Mouse (Mus musculus) thymus, postnatal 4 days (tissue): ENCODE results near the gene Rrbp1.

Experiments
- DNase-seq: peaks from one replicate; pipeline ENCODE4 v3.0.0; 2021

The Rrbp1 gene

DNA sequence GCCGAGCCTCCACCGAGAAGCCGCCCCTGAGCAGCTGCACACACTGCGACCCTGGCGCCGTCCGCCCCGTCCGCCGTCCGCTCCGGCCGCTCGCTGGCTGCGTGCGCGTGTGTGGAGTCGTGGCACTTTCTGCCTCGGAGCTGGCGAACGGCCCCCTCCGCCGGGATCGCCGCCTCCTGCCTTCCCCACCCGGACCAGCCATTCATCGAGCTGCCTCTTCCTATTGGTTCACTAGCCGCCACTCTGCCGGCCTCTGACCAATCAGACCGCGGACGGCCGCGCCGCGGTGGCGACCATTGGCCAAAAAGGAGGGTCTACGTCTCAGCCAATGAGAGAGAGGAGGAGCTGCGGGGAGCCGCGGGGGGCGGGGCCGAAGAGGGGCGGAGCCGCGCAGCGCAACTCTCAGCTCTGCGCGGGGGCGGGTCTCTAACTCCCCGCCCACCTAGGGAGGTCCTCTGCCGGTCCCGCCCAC is at the start of gene Rrbp1:
TSS of gene Rrbp1 (minus strand) at position 184 of the 472 bp plus-strand sequence.
- peak; percentile 99 for DNase-seq

DNA sequence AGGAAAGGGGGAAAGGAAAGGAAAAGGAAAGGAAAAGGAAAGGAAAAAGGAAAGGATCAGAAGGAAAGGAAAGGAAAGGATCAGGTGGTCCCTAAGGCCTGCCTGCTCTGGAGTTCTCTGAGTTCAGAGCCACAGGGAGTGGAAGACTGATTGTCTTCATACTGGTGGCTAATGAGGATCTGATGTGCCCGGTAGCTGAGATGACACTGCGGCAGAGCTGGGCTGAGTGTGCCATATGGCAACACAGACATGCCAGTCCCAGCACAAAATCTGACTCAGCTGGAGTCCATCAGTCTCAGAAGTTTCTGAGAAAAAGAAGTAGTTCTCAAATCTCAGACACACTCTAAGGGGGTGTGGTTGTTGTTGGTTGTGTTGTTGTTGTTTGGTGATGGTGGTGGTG is 46.7 kb upstream of the Rrbp1 start:
- no peak for DNase-seq

- DNase-seq, result no peak
Measured at GRCm38 (mm10) chr2:144052410-144053065, 41.5 kb upstream of the Rrbp1 start.

DNA sequence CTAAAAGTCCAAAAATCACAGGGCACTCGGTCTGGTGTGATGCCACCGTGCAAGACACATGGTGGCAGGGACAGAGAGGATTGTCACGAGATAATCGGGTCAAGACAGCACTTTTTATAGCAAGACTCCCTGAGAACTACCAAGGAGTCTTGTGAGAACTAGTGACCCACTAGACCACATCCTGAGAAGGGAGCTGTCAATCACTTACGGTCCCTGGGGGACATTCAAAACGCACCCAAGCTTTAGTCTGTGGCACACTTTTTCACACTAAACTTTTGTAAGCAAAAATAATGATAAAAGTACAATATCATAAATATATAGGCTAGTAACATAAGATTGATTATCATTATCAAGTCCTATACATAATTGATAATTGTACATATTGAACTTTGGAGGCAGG is 39.8 kb upstream of the Rrbp1 start:
- no peak for DNase-seq

GRCm38 (mm10) chr2:144050146-144050680 is 39.1 kb upstream of the Rrbp1 start:
- DNase-seq, result no peak

- DNase-seq, result no peak
Measured at GRCm38 (mm10) chr2:144046916-144047315, 35.9 kb upstream of the Rrbp1 start.

- DNase-seq, result no peak
Measured at GRCm38 (mm10) chr2:144045756-144046560, 34.9 kb upstream of the Rrbp1 start.

DNA sequence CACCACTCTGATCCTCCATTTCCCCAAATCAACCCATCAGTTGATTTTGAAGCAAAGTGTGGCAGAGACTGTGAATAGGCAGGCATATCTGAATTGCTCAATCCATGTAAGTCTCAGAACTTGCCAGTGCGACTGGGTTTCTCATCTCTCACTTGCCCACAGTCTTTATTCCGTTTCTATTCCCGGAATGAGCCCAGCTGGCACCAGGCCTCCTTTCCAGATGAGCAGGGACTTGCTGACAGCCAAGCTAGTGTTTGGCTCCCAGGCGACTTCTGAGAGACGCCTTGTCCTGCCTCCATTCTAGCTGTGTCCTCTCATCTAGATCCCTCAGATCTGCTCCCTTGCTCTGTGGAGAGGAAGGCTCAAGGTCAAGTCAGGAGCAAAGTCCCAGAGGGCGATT is 33.7 kb upstream of the Rrbp1 start:
- no peak for DNase-seq

DNA sequence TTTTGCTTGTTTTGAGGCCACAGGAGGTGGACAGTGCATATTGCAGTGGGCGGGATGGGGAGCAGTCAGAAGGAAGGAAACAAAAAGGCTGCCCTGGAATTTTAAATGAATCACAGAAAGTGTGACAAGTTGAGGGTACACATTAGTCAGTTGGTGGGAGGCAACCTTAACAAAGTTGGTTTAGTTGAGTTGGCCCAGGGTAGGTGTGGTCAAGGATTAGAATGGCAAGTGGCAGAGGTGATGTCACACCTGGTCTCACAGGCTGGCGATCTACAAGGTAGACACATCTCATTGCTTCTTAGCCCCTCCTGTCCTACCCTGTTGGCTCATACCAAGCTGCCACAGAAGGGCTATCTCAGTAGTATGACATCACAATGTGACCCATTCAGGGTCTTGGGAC is 21.6 kb upstream of the Rrbp1 start, which contains the start of gene Banf2:
TSS of gene Banf2 (plus strand) at position 396 of the 400 bp plus-strand sequence.
- no peak for DNase-seq

DNA sequence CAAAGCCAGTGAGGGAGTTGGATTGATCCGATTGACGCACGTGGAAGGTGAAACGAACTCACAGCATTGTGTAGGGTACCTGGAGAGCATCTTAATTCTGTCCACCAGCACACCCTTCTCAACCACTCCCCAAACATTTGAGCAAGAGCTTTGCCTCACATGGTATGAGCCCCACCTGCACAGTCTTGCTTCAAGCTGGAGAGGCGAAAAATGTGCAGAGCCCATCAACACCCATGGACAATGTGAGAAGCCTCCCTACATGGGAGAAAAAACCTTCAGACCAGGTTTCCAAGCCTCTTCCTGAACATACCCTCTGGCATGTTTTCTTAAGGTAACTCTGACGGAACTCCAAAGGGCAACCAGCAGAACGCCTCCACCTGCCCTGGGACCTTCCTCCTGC is 19.7 kb upstream of the Rrbp1 start:
- no peak for DNase-seq

- no peak for DNase-seq
Measured at GRCm38 (mm10) chr2:144026456-144026855, 15.4 kb upstream of the Rrbp1 start.

DNA sequence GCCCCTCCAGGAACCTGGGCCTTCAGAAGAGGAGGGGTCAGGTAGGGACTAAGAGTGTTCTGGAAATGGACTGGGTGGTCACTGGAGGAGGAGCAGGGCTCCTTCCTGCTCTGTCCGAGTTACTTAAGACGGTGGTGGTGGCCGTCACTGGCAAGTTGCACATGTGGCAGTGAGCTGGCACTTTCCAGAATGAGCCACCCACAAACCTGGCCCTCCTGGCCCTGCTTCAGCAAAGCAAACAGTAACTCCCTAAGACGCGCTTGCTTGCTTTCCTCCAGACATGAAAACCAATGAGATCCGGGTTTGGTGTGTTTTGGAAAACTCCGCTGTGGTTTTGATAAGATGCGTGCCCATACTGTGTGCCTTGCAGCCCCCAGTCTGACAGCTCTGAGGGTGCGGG is 14.3 kb upstream of the Rrbp1 start:
- DNase-seq, result no peak

GRCm38 (mm10) chr2:144022441-144022840 is 11.4 kb upstream of the Rrbp1 start:
- no peak for DNase-seq

DNA sequence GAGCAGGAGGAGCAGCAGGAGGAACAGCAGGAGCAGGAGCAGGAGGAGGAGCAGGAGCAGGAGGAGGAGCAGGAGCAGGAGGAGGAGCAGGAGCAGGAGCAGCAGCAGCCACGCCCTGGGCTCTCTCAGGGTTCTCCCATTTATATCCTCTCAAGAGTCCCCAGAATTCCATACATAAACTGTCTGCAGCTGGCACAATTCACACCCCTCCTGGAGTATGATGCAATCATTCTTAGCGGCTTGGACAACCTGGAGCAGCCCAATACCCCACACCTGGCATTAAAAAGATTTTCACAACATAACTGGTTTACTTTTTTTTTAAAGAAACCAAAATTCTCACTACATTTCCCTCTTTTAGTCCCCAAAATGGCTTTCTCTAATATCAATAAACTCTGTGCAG is 8.9 kb upstream of the Rrbp1 start:
- DNase-seq, result no peak

DNA sequence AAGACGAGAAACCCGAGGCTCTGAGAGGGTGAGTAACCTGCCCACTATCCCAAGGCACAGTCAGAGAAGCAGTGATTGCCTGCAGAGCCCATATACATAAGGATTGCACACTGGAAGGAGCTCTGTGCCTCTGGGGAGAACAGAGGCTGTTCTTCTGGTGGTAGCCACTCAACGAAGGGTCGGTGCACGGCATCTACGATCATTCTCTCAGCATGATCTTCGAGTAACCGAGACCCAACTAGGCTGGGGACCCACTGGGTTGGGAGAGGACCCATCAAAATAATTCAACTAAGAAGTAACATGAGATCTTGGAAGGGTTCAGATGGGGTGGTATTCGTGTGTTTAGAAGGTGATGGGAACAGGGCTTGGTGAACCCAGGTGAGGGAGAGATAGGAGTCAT is 4.8 kb upstream of the Rrbp1 start:
- no peak for DNase-seq

DNA sequence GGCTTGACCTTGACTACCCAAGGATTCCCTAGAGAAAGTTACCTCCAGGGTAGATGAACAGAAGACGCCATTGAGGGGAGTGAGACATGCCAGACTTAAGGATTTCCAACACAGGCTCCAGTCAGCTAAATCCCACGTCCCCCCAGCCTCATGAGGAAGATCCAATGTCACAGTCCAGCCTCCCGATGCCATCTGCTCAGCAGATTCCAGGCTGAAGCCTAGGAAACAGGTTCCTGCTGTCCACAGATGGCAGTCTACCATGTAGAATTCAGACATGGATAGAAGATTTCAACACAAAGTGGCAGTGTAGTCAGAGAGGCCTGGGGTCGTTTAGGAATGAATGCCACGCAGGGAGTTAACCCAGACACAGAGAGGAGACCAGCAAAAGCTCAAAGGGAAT is 3.4 kb upstream of the Rrbp1 start:
- no peak for DNase-seq

GRCm38 (mm10) chr2:144014051-144014450 is 3.0 kb upstream of the Rrbp1 start:
- DNase-seq, result no peak

DNA sequence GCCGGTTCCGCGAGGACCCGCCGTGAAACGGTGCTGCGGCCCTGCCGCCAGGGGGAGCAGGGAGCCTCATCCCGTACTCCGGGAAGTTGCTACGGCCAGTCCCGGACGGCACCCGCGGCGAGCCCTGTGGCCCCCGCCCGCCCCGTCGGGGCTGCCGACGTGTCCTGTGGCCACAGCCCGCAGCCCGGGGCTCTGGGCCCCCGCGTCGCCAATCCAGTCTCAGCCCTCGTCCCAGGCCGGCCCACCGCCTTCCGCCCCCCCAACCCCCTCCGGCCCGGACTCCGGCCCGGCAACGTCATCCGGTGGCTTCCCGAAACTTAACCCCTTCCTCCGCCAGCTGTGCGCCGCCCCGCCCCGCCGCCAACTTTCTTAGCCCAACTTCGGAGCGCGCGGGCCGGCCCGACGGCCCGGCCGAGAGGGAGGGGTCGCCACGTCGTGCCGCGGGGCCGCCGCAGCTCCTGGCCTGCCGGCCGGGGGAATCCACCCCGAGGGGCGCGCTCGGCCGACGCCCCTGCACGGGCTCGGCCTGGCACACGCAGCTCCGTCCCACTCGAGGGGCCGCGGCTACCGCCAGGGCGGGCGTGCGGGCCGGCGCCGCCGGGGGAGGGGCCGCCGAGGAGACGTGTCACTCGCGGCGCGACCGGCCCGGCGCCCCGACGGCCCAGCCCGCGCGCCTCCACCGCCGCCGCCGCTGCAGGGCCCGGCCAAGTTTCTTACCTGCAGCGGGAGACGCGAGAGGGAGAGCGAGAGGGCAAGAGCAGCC is 600 bp downstream of the Rrbp1 start:
- peak; percentile 94 for DNase-seq

DNA sequence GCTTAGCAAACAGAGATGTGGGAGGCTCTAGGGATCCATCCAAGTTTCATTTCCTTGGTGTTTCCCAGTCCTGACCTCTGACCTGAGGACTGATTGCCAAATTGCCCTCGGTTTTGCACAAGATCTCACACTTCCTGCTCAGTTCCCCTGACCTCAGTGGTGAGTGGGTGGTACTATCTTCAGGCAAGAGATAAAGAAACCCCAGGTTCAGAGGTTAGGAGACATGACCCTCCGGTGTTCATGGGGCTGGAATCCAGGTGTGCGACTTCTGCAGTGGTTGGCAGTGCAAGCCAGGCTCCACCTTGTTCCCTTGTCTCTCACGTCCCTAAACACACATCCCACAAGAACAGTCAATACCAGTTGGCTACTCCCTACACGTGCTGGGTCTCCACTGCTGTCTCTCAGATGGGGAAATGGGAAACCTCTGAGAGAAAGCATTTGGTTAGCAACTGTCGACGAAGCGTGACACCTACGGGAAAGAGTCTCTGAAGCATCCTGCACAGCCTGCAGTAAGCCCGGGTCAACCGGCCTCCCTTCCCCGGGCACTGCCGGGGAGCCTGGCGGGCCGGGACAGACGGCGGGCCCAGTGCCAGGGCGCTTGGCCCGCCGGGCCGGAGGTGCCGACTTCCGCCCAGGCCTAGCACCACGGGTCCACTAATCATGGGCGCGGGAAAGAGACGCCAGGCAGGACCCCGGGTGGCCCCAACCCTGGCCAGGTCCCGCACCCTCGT is 1.3 kb downstream of the Rrbp1 start:
- DNase-seq, result no peak

GRCm38 (mm10) chr2:144009081-144009480 is 2.0 kb downstream of the Rrbp1 start:
- DNase-seq, result no peak

GRCm38 (mm10) chr2:144007211-144007610 is 3.9 kb downstream of the Rrbp1 start:
- DNase-seq, result no peak

DNA sequence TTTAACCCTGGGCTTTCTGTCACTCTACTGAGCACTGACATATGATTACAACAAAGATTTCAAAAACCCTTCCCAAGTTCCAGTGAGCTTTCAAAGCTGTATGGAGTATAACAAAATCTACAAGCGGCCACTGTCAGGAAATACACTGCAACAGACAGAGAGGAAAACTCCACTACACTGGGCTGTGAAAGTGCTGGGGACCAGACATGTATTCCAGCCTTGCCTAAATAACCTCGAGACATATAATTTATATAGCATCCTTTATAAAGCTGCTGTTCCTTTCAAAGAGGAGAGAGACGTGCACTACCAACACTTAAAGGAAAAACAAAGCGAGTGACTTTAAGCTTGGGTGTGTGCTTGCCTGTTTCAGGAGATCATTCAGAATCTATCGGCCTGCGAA is 4.4 kb downstream of the Rrbp1 start:
- DNase-seq, result no peak
